Mouse (Mus musculus): Measurements from ENCODE around the gene Ptms. TPM values are rescaled to one million over a fixed set of nuclear protein-coding genes. Genes with fewer than 3 reads are reported as not detected.

Ptms gene
- polyA plus RNA-seq, 2 experiments = 306 to 1,126 TPM

- H3K9me3 ChIP-seq (ENCODE audit: control insufficient read depth, low read length) = no peaks in the 10 kb centered on the region
Measured at GRCm38 (mm10) chr6:124881821-124882220, 38.1 kb downstream of the Ptms start.

GRCm38 (mm10) chr6:124879390-124879789, 40.5 kb downstream of the Ptms start:
- no peak for DNase-seq (ENCODE audit: low spot score)
- no peaks in the 10 kb centered on the region for H3K9me3 ChIP-seq (ENCODE audit: control insufficient read depth, low read length)
- H3K4me3 ChIP-seq (replicated peaks; ENCODE audit: low read length) = no peak overlapping the region
- ATAC-seq (ENCODE audit: low FRiP score, low read depth) = no peak
- H3K27me3 ChIP-seq (ENCODE audit: control insufficient read depth, insufficient read depth, low read length) = no peaks in the 10 kb centered on the region
- H3K4me1 ChIP-seq (ENCODE audit: control insufficient read depth, insufficient read depth, low read length) = no peaks in the 10 kb centered on the region
- no peak overlapping the region for H3K9ac ChIP-seq (ENCODE audit: low read depth, low read length, severe bottlenecking)
- no peak overlapping the region for H3K4me2 ChIP-seq (replicated peaks; ENCODE audit: low read depth, low read length, severe bottlenecking)
- no peaks in the 10 kb centered on the region for H3K36me3 ChIP-seq (ENCODE audit: control insufficient read depth, insufficient read depth, low read length)
- no peak for TF ChIP-seq POLR2A (IDR thresholded peaks at IDR 0.05; ENCODE audit: borderline replicate concordance, extremely low read depth, insufficient read depth, insufficient read length)
- 55% methylated on average over 6 of the region's 6 CpGs for WGBS
- H3K27ac ChIP-seq (replicated peaks; ENCODE audit: low read depth, low read length) = no peak overlapping the region

More at GRCm38 (mm10) chr6:124881821-124882220, 38.1 kb downstream of the Ptms start:
- H3K4me1 ChIP-seq (ENCODE audit: control insufficient read depth, insufficient read depth, low read length) = no peaks in the 10 kb centered on the region
- TF ChIP-seq POLR2A (IDR thresholded peaks at IDR 0.05; ENCODE audit: borderline replicate concordance, extremely low read depth, insufficient read depth, insufficient read length) = no peak
- H3K27ac ChIP-seq (replicated peaks; ENCODE audit: low read depth, low read length) = no peak overlapping the region
- no peak overlapping the region for H3K9ac ChIP-seq (ENCODE audit: low read depth, low read length, severe bottlenecking)
- no peaks in the 10 kb centered on the region for H3K36me3 ChIP-seq (ENCODE audit: control insufficient read depth, insufficient read depth, low read length)
- no peak for DNase-seq (ENCODE audit: low spot score)
- H3K4me2 ChIP-seq (replicated peaks; ENCODE audit: low read depth, low read length, severe bottlenecking) = no peak overlapping the region
- ATAC-seq (ENCODE audit: low FRiP score, low read depth) = no peak
- no peak overlapping the region for H3K4me3 ChIP-seq (replicated peaks; ENCODE audit: low read length)
- no peaks in the 10 kb centered on the region for H3K27me3 ChIP-seq (ENCODE audit: control insufficient read depth, insufficient read depth, low read length)
- WGBS = 93% methylated on average over 9 of the region's 9 CpGs

GRCm38 (mm10) chr6:124874348-124874747, 45.6 kb downstream of the Ptms start:
- no peak overlapping the region for H3K4me3 ChIP-seq (replicated peaks; ENCODE audit: low read length)
- no peaks in the 10 kb centered on the region for H3K36me3 ChIP-seq (ENCODE audit: control insufficient read depth, insufficient read depth, low read length)
- H3K4me2 ChIP-seq (replicated peaks; ENCODE audit: low read depth, low read length, severe bottlenecking) = no peak overlapping the region
- H3K27me3 ChIP-seq (ENCODE audit: control insufficient read depth, insufficient read depth, low read length) = no peaks in the 10 kb centered on the region
- DNase-seq (ENCODE audit: low spot score) (no peak), ATAC-seq (ENCODE audit: low FRiP score, low read depth) (no peak)
- no peaks in the 10 kb centered on the region for H3K4me1 ChIP-seq (ENCODE audit: control insufficient read depth, insufficient read depth, low read length)
- no peaks in the 10 kb centered on the region for H3K9me3 ChIP-seq (ENCODE audit: control insufficient read depth, low read length)
- no peak overlapping the region for H3K27ac ChIP-seq (replicated peaks; ENCODE audit: low read depth, low read length)
- WGBS = 36% methylated on average over 3 of the region's 3 CpGs
- no peak overlapping the region for H3K9ac ChIP-seq (ENCODE audit: low read depth, low read length, severe bottlenecking)
- TF ChIP-seq POLR2A (IDR thresholded peaks at IDR 0.05; ENCODE audit: borderline replicate concordance, extremely low read depth, insufficient read depth, insufficient read length) = no peak

DNA sequence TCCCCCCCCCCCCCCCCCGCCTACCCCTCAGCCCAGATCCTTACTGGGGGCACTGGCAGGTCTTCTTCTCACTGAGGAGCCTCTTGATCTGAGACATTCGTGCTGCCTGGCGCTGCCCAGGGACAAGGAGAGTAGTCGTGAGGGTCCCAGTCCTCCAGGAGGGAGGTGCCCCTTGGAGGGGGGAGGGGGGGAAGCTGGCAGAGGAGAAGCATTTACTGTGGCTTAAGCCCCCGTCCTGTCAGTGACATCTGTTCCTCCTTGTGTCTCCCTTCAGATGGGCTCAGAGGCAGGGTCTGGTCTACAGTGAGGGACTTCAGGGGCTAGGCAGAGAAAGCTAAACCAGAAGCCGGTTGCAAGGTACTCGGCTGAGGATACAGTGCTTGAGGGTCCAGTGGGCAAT, 53.3 kb downstream of the Ptms start:
- peaks cover 17% of the 10 kb centered on the region; the same call in 1 of the 2 replicates for H3K4me1 ChIP-seq (ENCODE audit: control insufficient read depth, insufficient read depth, low read length)
- no peak overlapping the region for H3K27ac ChIP-seq (replicated peaks; ENCODE audit: low read depth, low read length)
- H3K4me2 ChIP-seq (replicated peaks; ENCODE audit: low read depth, low read length, severe bottlenecking) = no peak overlapping the region
- TF ChIP-seq POLR2A (IDR thresholded peaks at IDR 0.05; ENCODE audit: borderline replicate concordance, extremely low read depth, insufficient read depth, insufficient read length) = no peak
- H3K9me3 ChIP-seq (ENCODE audit: control insufficient read depth, low read length) = no peaks in the 10 kb centered on the region
- no peaks in the 10 kb centered on the region for H3K27me3 ChIP-seq (ENCODE audit: control insufficient read depth, insufficient read depth, low read length)
- WGBS = 55% methylated on average over 7 of the region's 7 CpGs
- 0 out of 2 replicates have a peak overlapping the region, but pooled peaks have one; percentile 21 for H3K9ac ChIP-seq (ENCODE audit: low read depth, low read length, severe bottlenecking)
- DNase-seq (ENCODE audit: low spot score) = no peak
- H3K36me3 ChIP-seq (ENCODE audit: control insufficient read depth, insufficient read depth, low read length) = no peaks in the 10 kb centered on the region
- no peak overlapping the region for H3K4me3 ChIP-seq (replicated peaks; ENCODE audit: low read length)
- ATAC-seq (ENCODE audit: low FRiP score, low read depth) = no peak

- no peak for TF ChIP-seq POLR2A (IDR thresholded peaks at IDR 0.05; ENCODE audit: borderline replicate concordance, extremely low read depth, insufficient read depth, insufficient read length)
- Histone ChIP-seq H3K36me3 (ENCODE audit: control insufficient read depth, insufficient read depth, low read length) (0 out of 2 replicates have a peak, but pooled peaks cover 3% of the 10 kb centered on the region), H3K27ac (replicated peaks; ENCODE audit: low read depth, low read length) (no peak overlapping the region), H3K4me1 (ENCODE audit: control insufficient read depth, insufficient read depth, low read length) (peaks cover 17% of the 10 kb centered on the region; the same call in 1 of the 2 replicates), H3K4me3 (replicated peaks; ENCODE audit: low read length) (no peak overlapping the region), H3K4me2 (replicated peaks; ENCODE audit: low read depth, low read length, severe bottlenecking) (no peak overlapping the region), H3K27me3 (ENCODE audit: control insufficient read depth, insufficient read depth, low read length) (no peaks in the 10 kb centered on the region), H3K9me3 (ENCODE audit: control insufficient read depth, low read length) (no peaks in the 10 kb centered on the region), H3K9ac (ENCODE audit: low read depth, low read length, severe bottlenecking) (0 out of 2 replicates have a peak overlapping the region, but pooled peaks have one; percentile 21)
- ATAC-seq (ENCODE audit: low FRiP score, low read depth) = no peak
- 37% methylated on average over 17 of the region's 18 CpGs for WGBS
- no peak for DNase-seq (ENCODE audit: low spot score)
Measured at GRCm38 (mm10) chr6:124865766-124866362, 54.0 kb downstream of the Ptms start.

Other genes starting within 250 kb of the Ptms start
- 135 and 148 TPM in 2 replicates for gene Emg1, start 207.9 kb downstream of the Ptms start, polyA plus RNA-seq (2012; rRNA removed)
- gene Emg1, start 207.9 kb downstream of the Ptms start, polyA plus RNA-seq (2014; fragmentation: Nextera tagmentation; extraction: Ambion mirVana) = 179 and 185 TPM in 2 replicates
- 203 and 205 TPM in 2 replicates for gene Phb2, start 207.8 kb downstream of the Ptms start, polyA plus RNA-seq (2012; rRNA removed)
- 295 and 296 TPM in 2 replicates for gene Phb2, start 207.8 kb downstream of the Ptms start, polyA plus RNA-seq (2014; fragmentation: Nextera tagmentation; extraction: Ambion mirVana)
- gene Ptpn6, start 181.4 kb downstream of the Ptms start, polyA plus RNA-seq (2012; rRNA removed) = 9.4 and 9.6 TPM in 2 replicates
- 13.9 and 14.2 TPM in 2 replicates for gene Ptpn6, start 181.4 kb downstream of the Ptms start, polyA plus RNA-seq (2014; fragmentation: Nextera tagmentation; extraction: Ambion mirVana)
- 285 and 290 TPM in 2 replicates for gene Grcc10, start 178.7 kb downstream of the Ptms start, polyA plus RNA-seq (2012; rRNA removed)
- 438 and 458 TPM in 2 replicates for gene Grcc10, start 178.7 kb downstream of the Ptms start, polyA plus RNA-seq (2014; fragmentation: Nextera tagmentation; extraction: Ambion mirVana)
- gene Gm45234, start 164.1 kb downstream of the Ptms start, polyA plus RNA-seq (2012; rRNA removed) = not detected in 2 replicates
- gene Gm45234, start 164.1 kb downstream of the Ptms start, polyA plus RNA-seq (2014; fragmentation: Nextera tagmentation; extraction: Ambion mirVana) = not detected in 2 replicates
- 102 and 141 TPM in 2 replicates for gene Atn1, start 163.6 kb downstream of the Ptms start, polyA plus RNA-seq (2012; rRNA removed)
- 14.6 and 19.4 TPM in 2 replicates for gene Atn1, start 163.6 kb downstream of the Ptms start, polyA plus RNA-seq (2014; fragmentation: Nextera tagmentation; extraction: Ambion mirVana)
- 21.7 and 25.3 TPM in 2 replicates for gene Eno2, start 150.4 kb downstream of the Ptms start, polyA plus RNA-seq (2012; rRNA removed)
- gene Eno2, start 150.4 kb downstream of the Ptms start, polyA plus RNA-seq (2014; fragmentation: Nextera tagmentation; extraction: Ambion mirVana) = 6.0 and 10.2 TPM in 2 replicates
- gene Lrrc23, start 140.4 kb downstream of the Ptms start, polyA plus RNA-seq (2012; rRNA removed) = 1.1 TPM in 2 replicates
- 0.88 and 1.2 TPM in 2 replicates for gene Lrrc23, start 140.4 kb downstream of the Ptms start, polyA plus RNA-seq (2014; fragmentation: Nextera tagmentation; extraction: Ambion mirVana)
- gene Spsb2, start 111.4 kb downstream of the Ptms start, polyA plus RNA-seq (2012; rRNA removed) = 9.8 and 11.1 TPM in 2 replicates
- gene Spsb2, start 111.4 kb downstream of the Ptms start, polyA plus RNA-seq (2014; fragmentation: Nextera tagmentation; extraction: Ambion mirVana) = 8.9 and 10.8 TPM in 2 replicates
- gene Tpi1, start 105.8 kb downstream of the Ptms start, polyA plus RNA-seq (2012; rRNA removed) = 636 and 744 TPM in 2 replicates
- 808 and 825 TPM in 2 replicates for gene Tpi1, start 105.8 kb downstream of the Ptms start, polyA plus RNA-seq (2014; fragmentation: Nextera tagmentation; extraction: Ambion mirVana)
- gene Usp5, start 90.6 kb downstream of the Ptms start, polyA plus RNA-seq (2012; rRNA removed) = 105 and 119 TPM in 2 replicates
- 115 and 120 TPM in 2 replicates for gene Usp5, start 90.6 kb downstream of the Ptms start, polyA plus RNA-seq (2014; fragmentation: Nextera tagmentation; extraction: Ambion mirVana)
- 141 and 164 TPM in 2 replicates for gene Cdca3, start 90.6 kb downstream of the Ptms start, polyA plus RNA-seq (2012; rRNA removed)
- 128 and 146 TPM in 2 replicates for gene Cdca3, start 90.6 kb downstream of the Ptms start, polyA plus RNA-seq (2014; fragmentation: Nextera tagmentation; extraction: Ambion mirVana)
- gene Gnb3, start 79.8 kb downstream of the Ptms start, polyA plus RNA-seq (2012; rRNA removed) = 1.9 and 2.3 TPM in 2 replicates
- 1.6 and 1.8 TPM in 2 replicates for gene Gnb3, start 79.8 kb downstream of the Ptms start, polyA plus RNA-seq (2014; fragmentation: Nextera tagmentation; extraction: Ambion mirVana)
- gene P3h3, start 62.4 kb downstream of the Ptms start, polyA plus RNA-seq (2012; rRNA removed) = 339 and 401 TPM in 2 replicates
- gene P3h3, start 62.4 kb downstream of the Ptms start, polyA plus RNA-seq (2014; fragmentation: Nextera tagmentation; extraction: Ambion mirVana) = 57.5 and 67.6 TPM in 2 replicates
- 7.5 and 10.8 TPM in 2 replicates for gene Gpr162, start 56.1 kb downstream of the Ptms start, polyA plus RNA-seq (2012; rRNA removed)
- gene Gpr162, start 56.1 kb downstream of the Ptms start, polyA plus RNA-seq (2014; fragmentation: Nextera tagmentation; extraction: Ambion mirVana) = 2.1 and 2.3 TPM in 2 replicates
- gene Cd4, start 31.9 kb downstream of the Ptms start, polyA plus RNA-seq (2012; rRNA removed) = 0.23 and 0.26 TPM in 2 replicates
- gene Cd4, start 31.9 kb downstream of the Ptms start, polyA plus RNA-seq (2014; fragmentation: Nextera tagmentation; extraction: Ambion mirVana) = 0.10 and 0.51 TPM in 2 replicates
- gene Lag3, start 8.4 kb downstream of the Ptms start, polyA plus RNA-seq (2012; rRNA removed) = 2.3 and 3.2 TPM in 2 replicates
- gene Lag3, start 8.4 kb downstream of the Ptms start, polyA plus RNA-seq (2014; fragmentation: Nextera tagmentation; extraction: Ambion mirVana) = 2.0 and 2.6 TPM in 2 replicates
- 407 and 471 TPM in 2 replicates for gene Mlf2, start 11.3 kb upstream of the Ptms start, polyA plus RNA-seq (2012; rRNA removed)
- gene Mlf2, start 11.3 kb upstream of the Ptms start, polyA plus RNA-seq (2014; fragmentation: Nextera tagmentation; extraction: Ambion mirVana) = 355 and 380 TPM in 2 replicates
- gene Cops7a, start 45.4 kb upstream of the Ptms start, polyA plus RNA-seq (2012; rRNA removed) = 215 and 251 TPM in 2 replicates
- gene Cops7a, start 45.4 kb upstream of the Ptms start, polyA plus RNA-seq (2014; fragmentation: Nextera tagmentation; extraction: Ambion mirVana) = 137 and 144 TPM in 2 replicates
- 35.2 and 44.6 TPM in 2 replicates for gene Pianp, start 76.6 kb upstream of the Ptms start, polyA plus RNA-seq (2012; rRNA removed)
- gene Pianp, start 76.6 kb upstream of the Ptms start, polyA plus RNA-seq (2014; fragmentation: Nextera tagmentation; extraction: Ambion mirVana) = 20.0 and 20.3 TPM in 2 replicates
- gene Zfp384, start 89.0 kb upstream of the Ptms start, polyA plus RNA-seq (2012; rRNA removed) = 103 and 130 TPM in 2 replicates
- 12.4 and 14.6 TPM in 2 replicates for gene Zfp384, start 89.0 kb upstream of the Ptms start, polyA plus RNA-seq (2014; fragmentation: Nextera tagmentation; extraction: Ambion mirVana)
- 143 TPM in 2 replicates for gene Ing4, start 119.7 kb upstream of the Ptms start, polyA plus RNA-seq (2012; rRNA removed)
- gene Ing4, start 119.7 kb upstream of the Ptms start, polyA plus RNA-seq (2014; fragmentation: Nextera tagmentation; extraction: Ambion mirVana) = 122 and 131 TPM in 2 replicates
- 28.9 and 31.3 TPM in 2 replicates for gene Acrbp, start 129.6 kb upstream of the Ptms start, polyA plus RNA-seq (2012; rRNA removed)
- gene Acrbp, start 129.6 kb upstream of the Ptms start, polyA plus RNA-seq (2014; fragmentation: Nextera tagmentation; extraction: Ambion mirVana) = 9.4 and 13.9 TPM in 2 replicates
- gene Lpar5, start 147.8 kb upstream of the Ptms start, polyA plus RNA-seq (2012; rRNA removed) = 3.9 and 5.0 TPM in 2 replicates
- 2.5 and 4.0 TPM in 2 replicates for gene Lpar5, start 147.8 kb upstream of the Ptms start, polyA plus RNA-seq (2014; fragmentation: Nextera tagmentation; extraction: Ambion mirVana)
- gene Chd4, start 175.9 kb upstream of the Ptms start, polyA plus RNA-seq (2012; rRNA removed) = 75.0 and 89.7 TPM in 2 replicates
- gene Chd4, start 175.9 kb upstream of the Ptms start, polyA plus RNA-seq (2014; fragmentation: Nextera tagmentation; extraction: Ambion mirVana) = 78.6 and 81.8 TPM in 2 replicates
- 43.7 and 48.5 TPM in 2 replicates for gene Nop2, start 211.8 kb upstream of the Ptms start, polyA plus RNA-seq (2012; rRNA removed)
- gene Nop2, start 211.8 kb upstream of the Ptms start, polyA plus RNA-seq (2014; fragmentation: Nextera tagmentation; extraction: Ambion mirVana) = 54.2 TPM in 2 replicates
- 64.7 and 78.6 TPM in 2 replicates for gene Iffo1, start 225.1 kb upstream of the Ptms start, polyA plus RNA-seq (2012; rRNA removed)
- 25.9 and 34.1 TPM in 2 replicates for gene Iffo1, start 225.1 kb upstream of the Ptms start, polyA plus RNA-seq (2014; fragmentation: Nextera tagmentation; extraction: Ambion mirVana)
- gene Gapdh, start 246.4 kb upstream of the Ptms start, polyA plus RNA-seq (2012; rRNA removed) = 3,758 and 4,454 TPM in 2 replicates
- gene Gapdh, start 246.4 kb upstream of the Ptms start, polyA plus RNA-seq (2014; fragmentation: Nextera tagmentation; extraction: Ambion mirVana) = 1,656 and 1,691 TPM in 2 replicates